Mouse (Mus musculus): ENCODE measurements around the gene Arhgdib. TPM values are rescaled to one million over a fixed set of nuclear protein-coding genes. Genes with fewer than 3 reads are reported as not detected.

The Arhgdib gene
- total and polyA plus RNA-seq, 3 experiments = 24.0 to 41.7 (median 30.4) TPM

DNA sequence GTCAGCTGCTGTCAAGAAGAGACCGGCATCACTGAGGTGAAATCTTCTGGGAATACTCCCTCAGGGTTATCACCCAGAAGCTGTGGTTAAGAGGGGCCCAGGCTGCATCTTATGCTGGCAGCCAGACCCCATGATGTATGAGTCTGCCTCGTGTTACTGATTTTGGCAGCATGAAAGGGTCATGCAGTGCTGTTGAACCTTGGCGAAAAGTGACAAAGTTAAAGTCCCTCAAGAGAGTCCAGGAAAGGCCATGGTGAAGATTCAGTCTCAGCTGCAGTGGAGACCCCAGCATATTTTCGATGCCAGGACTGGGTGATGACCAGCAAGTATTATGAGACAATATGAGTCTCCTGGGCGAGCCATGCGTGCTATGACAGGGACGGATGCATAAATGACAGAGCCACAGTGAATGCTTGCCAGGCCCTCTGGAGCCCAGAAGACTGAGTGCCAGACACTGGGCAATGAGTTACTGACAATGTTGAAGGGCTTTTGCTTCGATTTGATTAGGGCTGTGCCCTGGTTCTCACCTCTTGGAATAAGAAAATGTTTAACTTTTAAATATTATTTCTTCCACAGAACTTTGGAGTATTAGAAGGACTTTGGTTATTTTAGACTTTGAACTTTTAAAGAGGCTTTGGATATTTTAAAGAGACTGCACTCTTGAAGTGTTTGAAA, 25.8 kb downstream of the Arhgdib start:
- no peak for DNase-seq
- no peak for TF ChIP-seq POLR2A (IDR thresholded peaks at IDR 0.05; ENCODE audit: insufficient read depth, low read depth, low read length)
- TF ChIP-seq CTCF (IDR thresholded peaks at IDR 0.05) = no peak
- no peak for TF ChIP-seq EP300 (IDR thresholded peaks at IDR 0.05; ENCODE audit: insufficient read depth, low read depth, low read length)
- intact Hi-C loops (cut with DNase I) = no loop called here
- Histone ChIP-seq H3K79me2 (replicated peaks; ENCODE audit: control insufficient read depth, insufficient read depth, low read length) (no peaks in the 10 kb centered on the region), H3K27ac (no peak overlapping the region), H3K4me3 (no peak overlapping the region), H3K36me3 (ENCODE audit: control insufficient read depth, insufficient read depth, low read length) (no peaks in the 10 kb centered on the region; the same call in 1 of the 2 replicates), H3K4me1 (ENCODE audit: control insufficient read depth, insufficient read depth, low read length) (peaks cover 11% of the 10 kb centered on the region), H3K27me3 (ENCODE audit: control insufficient read depth, insufficient read depth, low read length) (no peaks in the 10 kb centered on the region), H3K9ac (ENCODE audit: low read depth, low read length) (no peak overlapping the region)
- 55% methylated on average over 8 of the region's 8 CpGs for WGBS

DNA sequence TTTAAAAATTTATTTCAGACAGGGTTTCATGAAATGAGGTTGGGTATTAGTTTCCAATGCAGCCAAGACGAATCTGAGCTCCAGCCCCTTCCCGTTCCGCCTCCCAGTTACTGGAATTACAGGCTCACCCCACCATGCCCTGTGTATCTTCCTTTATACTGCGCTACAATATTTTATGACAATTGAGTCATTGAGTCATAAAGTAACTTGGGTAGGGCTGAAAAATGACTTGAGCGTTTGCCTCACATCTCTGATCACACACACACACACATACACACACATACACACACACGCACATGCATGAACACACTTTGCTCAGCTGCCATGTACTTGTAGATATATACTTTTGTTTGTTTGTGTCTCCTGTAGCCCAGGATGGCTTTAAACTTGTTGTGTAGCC, 27.5 kb downstream of the Arhgdib start:
- no peaks in the 10 kb centered on the region for H3K27me3 ChIP-seq (ENCODE audit: control insufficient read depth, insufficient read depth, low read length)
- no peak overlapping the region for H3K9ac ChIP-seq (ENCODE audit: low read depth, low read length)
- H3K4me3 ChIP-seq = no peak overlapping the region
- no peak overlapping the region; the same call in 1 of the 2 replicates for H3K27ac ChIP-seq
- H3K4me1 ChIP-seq (ENCODE audit: control insufficient read depth, insufficient read depth, low read length) = peaks cover 5% of the 10 kb centered on the region
- no peaks in the 10 kb centered on the region; the same call in 1 of the 2 replicates for H3K36me3 ChIP-seq (ENCODE audit: control insufficient read depth, insufficient read depth, low read length)
- H3K79me2 ChIP-seq (replicated peaks; ENCODE audit: control insufficient read depth, insufficient read depth, low read length) = no peaks in the 10 kb centered on the region
- WGBS = 95% methylated on average over 6 of the region's 6 CpGs
- intact Hi-C loops (cut with DNase I) = no loop called here
- TF ChIP-seq POLR2A (IDR thresholded peaks at IDR 0.05; ENCODE audit: insufficient read depth, low read depth, low read length) (no peak), EP300 (IDR thresholded peaks at IDR 0.05; ENCODE audit: insufficient read depth, low read depth, low read length) (no peak), CTCF (IDR thresholded peaks at IDR 0.05) (no peak)
- no peak for DNase-seq

- no peaks in the 10 kb centered on the region for H3K79me2 ChIP-seq (replicated peaks; ENCODE audit: control insufficient read depth, insufficient read depth, low read length)
- no peaks in the 10 kb centered on the region for H3K27me3 ChIP-seq (ENCODE audit: control insufficient read depth, insufficient read depth, low read length)
- intact Hi-C loops (cut with DNase I) = no loop called here
- H3K27ac ChIP-seq = peak overlapping the region; percentile 23; the same call in 1 of the 2 replicates
- H3K9ac ChIP-seq (ENCODE audit: low read depth, low read length) = peak overlapping the region; percentile 45
- H3K36me3 ChIP-seq (ENCODE audit: control insufficient read depth, insufficient read depth, low read length) = no peaks in the 10 kb centered on the region; the same call in 1 of the 2 replicates
- no peak for TF ChIP-seq EP300 (IDR thresholded peaks at IDR 0.05; ENCODE audit: insufficient read depth, low read depth, low read length)
- no peak for TF ChIP-seq POLR2A (IDR thresholded peaks at IDR 0.05; ENCODE audit: insufficient read depth, low read depth, low read length)
- TF ChIP-seq CTCF (IDR thresholded peaks at IDR 0.05) = no peak
- WGBS = 17% methylated on average over 18 of the region's 18 CpGs
- peak; percentile 59 to 66 for DNase-seq
- H3K4me1 ChIP-seq (ENCODE audit: control insufficient read depth, insufficient read depth, low read length) = peaks cover 5% of the 10 kb centered on the region
- H3K4me3 ChIP-seq = no peak overlapping the region
Observed at GRCm38 (mm10) chr6:136913384-136914126, 28.1 kb downstream of the Arhgdib start.

DNA sequence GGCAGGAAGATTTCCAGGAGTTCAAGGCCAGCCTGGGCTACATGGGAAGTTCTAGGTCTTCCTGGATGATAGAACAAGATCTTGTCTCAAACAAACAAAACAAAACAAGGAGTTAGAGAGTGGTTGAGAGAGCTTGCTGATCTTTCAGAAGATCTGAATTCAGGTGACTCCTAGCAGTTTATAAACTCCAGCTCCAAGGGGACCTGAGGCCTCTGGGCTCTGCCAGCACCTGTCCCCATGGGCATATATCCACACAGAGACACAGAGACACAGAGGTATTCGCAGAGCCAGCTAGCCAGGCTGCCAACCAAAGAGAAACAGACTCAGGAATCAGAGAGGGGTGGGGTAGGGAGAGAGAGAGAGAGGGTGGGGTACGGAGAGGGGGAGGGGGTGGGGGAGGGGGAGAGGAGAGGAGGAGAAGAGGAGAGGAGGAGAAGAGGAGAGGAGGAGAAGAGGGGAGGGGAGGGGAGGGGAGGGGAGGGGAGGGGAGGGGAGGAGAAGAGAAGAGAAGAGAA, 28.9 kb downstream of the Arhgdib start:
- Histone ChIP-seq H3K79me2 (replicated peaks; ENCODE audit: control insufficient read depth, insufficient read depth, low read length) (no peaks in the 10 kb centered on the region), H3K4me3 (no peak overlapping the region), H3K4me1 (ENCODE audit: control insufficient read depth, insufficient read depth, low read length) (peaks cover 5% of the 10 kb centered on the region), H3K27ac (peak overlapping the region; percentile 45), H3K36me3 (ENCODE audit: control insufficient read depth, insufficient read depth, low read length) (no peaks in the 10 kb centered on the region; the same call in 1 of the 2 replicates), H3K9ac (ENCODE audit: low read depth, low read length) (no peak overlapping the region), H3K27me3 (ENCODE audit: control insufficient read depth, insufficient read depth, low read length) (no peaks in the 10 kb centered on the region)
- WGBS = 63% methylated on average over 1 of the region's 2 CpGs
- intact Hi-C loops (cut with DNase I) = no loop called here
- no peak for DNase-seq
- TF ChIP-seq CTCF (IDR thresholded peaks at IDR 0.05) (no peak), POLR2A (IDR thresholded peaks at IDR 0.05; ENCODE audit: insufficient read depth, low read depth, low read length) (no peak), EP300 (IDR thresholded peaks at IDR 0.05; ENCODE audit: insufficient read depth, low read depth, low read length) (no peak)

GRCm38 (mm10) chr6:136910247-136910890, 31.3 kb downstream of the Arhgdib start:
- Histone ChIP-seq H3K27me3 (ENCODE audit: control insufficient read depth, insufficient read depth, low read length) (no peaks in the 10 kb centered on the region), H3K9ac (ENCODE audit: low read depth, low read length) (no peak overlapping the region), H3K27ac (peak overlapping the region; percentile 31), H3K4me1 (ENCODE audit: control insufficient read depth, insufficient read depth, low read length) (peaks cover 12% of the 10 kb centered on the region), H3K79me2 (replicated peaks; ENCODE audit: control insufficient read depth, insufficient read depth, low read length) (no peaks in the 10 kb centered on the region), H3K4me3 (no peak overlapping the region), H3K36me3 (ENCODE audit: control insufficient read depth, insufficient read depth, low read length) (no peaks in the 10 kb centered on the region; the same call in 1 of the 2 replicates)
- TF ChIP-seq EP300 (IDR thresholded peaks at IDR 0.05; ENCODE audit: insufficient read depth, low read depth, low read length) (no peak), POLR2A (IDR thresholded peaks at IDR 0.05; ENCODE audit: insufficient read depth, low read depth, low read length) (no peak), CTCF (IDR thresholded peaks at IDR 0.05) (no peak)
- intact Hi-C loops (cut with DNase I) = no loop called here
- peak in 1 of 2 experiments; percentile 39 for DNase-seq
- 54% methylated on average over 9 of the region's 9 CpGs for WGBS

All from heart, adult 2 months (tissue).